Mouse (Mus musculus) adrenal gland (tissue): ENCODE results near the gene Efna3.

ENCODE experiments used
- intact Hi-C: fragments of 180-260 bp; cut with DNase I; formaldehyde crosslinking; loops from one replicate; pipeline ENCODE4 v1.15.1; 2025
- long read RNA-seq, 2 experiments: library from polyadenylated mRNA; unstranded; transcript quantifications; one replicate each; pipeline ENCODE4 v2.0.0; 2020; ENCODE audit warnings: borderline replicate concordance in 1 of 2; ENCODE audit not compliant: insufficient replicate concordance in 1 of 2

Gene Efna3
- long read RNA-seq, experiment 1: 0 reads
- long read RNA-seq, experiment 2: 0 reads

- intact Hi-C loops: no loop called here
Measured at GRCm38 (mm10) chr3:89322514-89323165, at the start of gene Efna3. Gene Efna3, minus strand, starts transcription at chr3:89322965.

GRCm38 (mm10) chr3:89367338-89367737 lies 44.6 kb upstream of the Efna3 start:
- intact Hi-C loops: no loop called here

- intact Hi-C loops: no loop called here
Measured at GRCm38 (mm10) chr3:89365486-89366414, 43.0 kb upstream of the Efna3 start.

DNA sequence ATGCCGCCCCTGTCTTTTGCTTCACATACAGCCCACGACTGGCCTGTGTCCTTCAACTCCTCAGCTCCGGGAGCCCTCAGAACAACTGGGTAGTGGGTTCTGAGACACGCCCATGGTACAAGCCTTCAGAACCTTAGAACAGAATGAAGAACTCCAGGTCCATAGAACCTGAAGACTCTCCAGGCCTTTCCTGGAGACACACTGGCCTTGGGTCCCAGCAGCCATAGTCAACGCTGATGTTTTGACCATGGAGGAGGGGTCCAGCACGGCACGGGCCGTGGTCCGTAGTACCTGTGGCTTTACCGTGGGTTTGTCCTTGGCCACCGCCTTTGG lies 42.4 kb upstream of the Efna3 start, which contains the start of gene Dcst1:
Gene Dcst1, minus strand, starts transcription at position 101 of the 333 bp plus-strand sequence.
- intact Hi-C loops: no loop called here

GRCm38 (mm10) chr3:89364631-89365030 lies 41.9 kb upstream of the Efna3 start:
- intact Hi-C loops: no loop called here

GRCm38 (mm10) chr3:89361675-89362074 lies 38.9 kb upstream of the Efna3 start, which contains the start of gene Dcst2:
Gene Dcst2, plus strand, starts transcription at chr3:89361975.
- intact Hi-C loops: no loop called here

- intact Hi-C loops: no loop called here
Measured at GRCm38 (mm10) chr3:89360237-89360636, 37.5 kb upstream of the Efna3 start.

DNA sequence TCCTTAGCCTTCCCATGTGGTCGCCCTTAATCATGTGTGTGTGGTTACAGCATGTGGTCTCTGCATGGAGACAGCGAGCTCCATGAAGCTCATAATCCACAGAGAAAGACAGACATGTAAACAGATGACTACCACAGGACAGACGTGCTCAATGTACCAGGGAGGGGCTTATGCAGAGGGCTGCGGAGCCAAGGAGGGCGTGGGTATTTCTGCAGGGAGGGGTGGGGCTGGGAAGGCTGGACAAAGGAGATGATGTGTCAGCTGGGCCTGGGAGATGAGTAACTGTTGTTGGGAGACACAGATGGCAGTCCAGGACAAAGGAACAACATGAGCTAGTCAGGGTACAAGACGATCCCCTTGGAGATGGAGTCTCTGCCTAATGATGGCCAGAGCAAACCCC lies 36.9 kb upstream of the Efna3 start:
- intact Hi-C loops: no loop called here

DNA sequence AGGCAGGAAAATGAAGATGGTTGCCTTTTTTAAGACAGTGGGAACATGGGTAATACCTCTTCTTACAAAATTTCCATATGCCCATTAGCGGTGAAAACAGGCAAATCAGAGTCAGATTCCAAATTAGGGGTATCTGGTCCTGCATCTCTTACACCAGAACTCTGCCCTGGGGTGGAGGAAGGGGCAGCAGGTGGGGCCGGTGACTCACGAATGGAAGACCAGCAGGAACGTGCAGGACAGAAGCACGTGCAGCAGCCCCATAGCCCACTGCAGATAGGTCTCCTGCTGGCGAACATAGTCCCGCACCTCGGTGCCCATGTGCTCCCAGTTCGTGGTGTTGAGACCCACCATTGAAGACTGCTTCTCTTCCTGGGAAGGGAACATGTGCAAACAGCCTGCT lies 33.3 kb upstream of the Efna3 start:
- intact Hi-C loops: no loop called here

- intact Hi-C loops: loop anchor here (2.0 kb wide), 1 partner anchor 15 kb away; no protein-coding TSS in a partner anchor
Measured at GRCm38 (mm10) chr3:89355512-89355902, 32.7 kb upstream of the Efna3 start.

DNA sequence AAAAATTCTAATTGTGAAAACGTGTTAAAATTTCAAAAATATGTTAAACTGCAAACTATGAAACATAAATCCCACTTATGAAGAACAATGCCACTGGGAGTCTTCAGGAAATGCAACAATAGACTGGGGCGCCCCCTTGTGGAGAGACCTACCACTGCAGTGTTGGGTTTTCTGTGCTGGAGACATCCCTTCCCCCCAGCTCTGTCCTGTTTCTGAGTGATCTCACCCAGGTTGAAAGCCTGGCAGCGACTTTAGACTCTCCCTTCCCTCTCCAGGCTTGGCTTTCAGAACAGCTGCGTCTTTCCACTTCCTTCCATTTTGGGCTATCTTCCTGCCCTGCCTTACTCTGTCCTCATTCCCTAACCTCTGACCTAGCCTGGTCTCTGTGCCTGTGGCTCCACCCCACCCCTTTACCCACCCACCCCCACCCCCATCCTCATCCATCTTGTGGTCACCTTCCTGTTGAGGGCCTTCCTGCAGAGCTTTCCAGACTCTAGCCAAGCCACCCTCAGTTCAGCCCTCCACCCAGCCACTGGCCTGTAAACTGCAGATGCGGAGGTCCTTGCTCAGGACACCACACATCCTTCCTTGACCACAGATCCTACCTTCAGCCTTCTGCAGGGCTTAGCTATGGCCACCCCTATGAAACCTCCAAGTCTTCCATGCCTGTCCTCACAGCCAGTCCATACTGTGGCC lies 32.2 kb upstream of the Efna3 start:
- intact Hi-C loops: loop anchor here (2.0 to 5.0 kb wide), 2 partner anchors 14 to 38 kb away; no protein-coding TSS in a partner anchor

GRCm38 (mm10) chr3:89351271-89351670 lies 28.5 kb upstream of the Efna3 start:
- intact Hi-C loops: loop anchor here (5.0 kb wide), 1 partner anchor 34 kb away; no protein-coding TSS in a partner anchor

- intact Hi-C loops: loop anchor here (5.0 kb wide), 1 partner anchor 33 kb away; no protein-coding TSS in a partner anchor
Measured at GRCm38 (mm10) chr3:89349869-89350501, 27.2 kb upstream of the Efna3 start, which contains the start of gene Adam15. Gene Adam15, minus strand, starts transcription at chr3:89349996.

- intact Hi-C loops: no loop called here
Measured at GRCm38 (mm10) chr3:89348911-89349868, 26.4 kb upstream of the Efna3 start.

DNA sequence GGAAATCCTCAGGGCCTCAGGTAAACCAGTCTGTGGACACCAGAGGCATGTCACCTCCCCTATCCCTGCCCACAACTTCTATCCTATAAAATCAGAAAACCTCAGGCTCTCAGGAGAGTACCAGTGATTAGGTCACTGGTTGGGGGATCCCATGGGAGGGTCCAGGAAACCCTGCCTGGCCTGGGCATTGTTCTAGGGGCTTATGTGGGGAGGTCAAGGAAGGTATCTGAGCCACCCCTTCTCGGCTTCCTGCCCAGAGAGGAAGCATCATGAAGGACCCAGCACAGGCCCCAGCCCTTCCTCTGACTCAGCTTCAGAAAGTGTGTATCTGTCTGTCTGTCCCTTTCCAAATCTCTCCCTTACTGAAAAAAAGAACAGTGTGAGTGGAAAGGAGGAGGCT lies 25.2 kb upstream of the Efna3 start:
- intact Hi-C loops: no loop called here

DNA sequence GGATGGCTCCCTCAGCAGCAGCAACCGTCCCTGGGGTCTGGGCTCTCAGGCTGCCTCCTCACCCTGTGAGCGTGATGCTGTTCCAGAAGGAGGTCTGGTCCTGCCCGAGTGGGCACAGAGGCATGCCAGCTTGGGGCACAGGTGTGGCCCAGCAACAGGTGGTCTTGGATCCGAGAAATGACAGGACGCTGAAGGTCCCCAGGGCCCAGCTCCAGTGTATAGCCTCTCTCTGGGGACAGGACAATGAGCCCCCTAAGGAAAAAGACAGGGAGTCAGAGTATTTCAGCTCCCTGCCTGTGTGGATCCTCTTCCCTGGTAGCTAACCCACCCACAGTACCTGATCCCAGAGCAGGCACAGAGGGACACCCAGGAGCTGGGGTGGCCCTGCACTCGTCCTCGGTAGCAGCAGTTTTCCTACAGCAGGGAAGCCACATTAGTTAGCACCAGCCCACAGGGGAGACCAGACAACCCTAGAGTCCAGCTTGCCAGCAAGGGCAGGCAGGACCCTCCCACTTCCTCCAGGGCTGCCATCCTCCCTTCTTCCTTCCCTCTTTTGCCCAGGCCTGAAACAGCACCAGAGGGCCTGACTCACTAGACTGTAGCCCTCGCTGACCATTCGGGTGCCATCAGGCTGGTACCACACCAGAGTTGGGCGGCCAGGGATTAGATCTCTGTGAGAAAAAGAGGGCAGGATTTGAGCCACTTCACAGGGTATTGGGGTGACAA lies 24.2 kb upstream of the Efna3 start:
- intact Hi-C loops: no loop called here

- intact Hi-C loops: loop anchor here (5.0 kb wide), 1 partner anchor 144 kb away; no protein-coding TSS in a partner anchor
Measured at GRCm38 (mm10) chr3:89343279-89343678, 20.5 kb upstream of the Efna3 start.

- intact Hi-C loops: loop anchor here (2.0 to 5.0 kb wide), 2 partner anchors 13 to 146 kb away; no protein-coding TSS in a partner anchor
Measured at GRCm38 (mm10) chr3:89341794-89342193, 19.0 kb upstream of the Efna3 start.

GRCm38 (mm10) chr3:89340465-89340864 lies 17.7 kb upstream of the Efna3 start:
- intact Hi-C loops: loop anchor here (2.0 to 5.0 kb wide), 2 partner anchors 14 to 147 kb away; no protein-coding TSS in a partner anchor
